Mouse (Mus musculus): ENCODE data around the gene Gpt2. TPM values are rescaled to one million over a fixed set of nuclear protein-coding genes. Genes with fewer than 3 reads are reported as not detected.

Gene Gpt2
- polyA plus RNA-seq (2014; fragmentation: Illumina TruSeq; extraction: RNeasy Lipid Tissue Mini Kit (QIAGEN cat#74804)) = 23.3 TPM

GRCm38 (mm10) chr8:85492125-85492875, at the start of gene Gpt2:
Gpt2 (plus strand) TSS chr8:85492576.

GRCm38 (mm10) chr8:85555181-85556145, 63.1 kb downstream of the Gpt2 start, which contains the start of gene Dnaja2:
Dnaja2 (minus strand) TSS chr8:85555344.

Other genes with a start within 250 kb of the Gpt2 start
- 80.2 TPM for gene Orc6, start 192.9 kb upstream of the Gpt2 start, polyA plus RNA-seq (2014; fragmentation: Illumina TruSeq; extraction: RNeasy Lipid Tissue Mini Kit (QIAGEN cat#74804))
- gene Vps35, start 192.8 kb upstream of the Gpt2 start, polyA plus RNA-seq (2014; fragmentation: Illumina TruSeq; extraction: RNeasy Lipid Tissue Mini Kit (QIAGEN cat#74804)) = 426 TPM
- 1.7 TPM for gene Mylk3, start 106.2 kb upstream of the Gpt2 start, polyA plus RNA-seq (2014; fragmentation: Illumina TruSeq; extraction: RNeasy Lipid Tissue Mini Kit (QIAGEN cat#74804))
- gene 4921524J17Rik, start 59.7 kb upstream of the Gpt2 start, polyA plus RNA-seq (2014; fragmentation: Illumina TruSeq; extraction: RNeasy Lipid Tissue Mini Kit (QIAGEN cat#74804)) = 91.7 TPM
- gene Dnaja2, start 62.8 kb downstream of the Gpt2 start, polyA plus RNA-seq (2014; fragmentation: Illumina TruSeq; extraction: RNeasy Lipid Tissue Mini Kit (QIAGEN cat#74804)) = 272 TPM
- gene Neto2, start 208.3 kb downstream of the Gpt2 start, polyA plus RNA-seq (2014; fragmentation: Illumina TruSeq; extraction: RNeasy Lipid Tissue Mini Kit (QIAGEN cat#74804)) = 31.4 TPM